Mouse (Mus musculus) mouse trophoblast stem cell (cell line): Measurements from ENCODE around the gene 9930111J21Rik1.
"Not testable (repeated sequence)": the region's sequence is repeated elsewhere in the genome, so short reads cannot be mapped to it uniquely, and the experiment has no call there.

Source experiments
- in situ Hi-C, 2 experiments: fragments of 300-500 bp; cut with MseI, MboI; formaldehyde crosslinking; loops; 2 replicates in 1 of 2; 3 replicates in 1 of 2; pipeline ENCODE4 v1.15.1; 2025

The 9930111J21Rik1 gene

GRCm38 (mm10) chr11:48923818-48924217, 55.4 kb downstream of the 9930111J21Rik1 start:
- in situ Hi-C loops = loop anchor here in 1 of 2 experiments (10.0 kb wide), 1 partner anchor 71 kb away; the partner anchor contains the start of genes Gm12185 and Tgtp1

DNA sequence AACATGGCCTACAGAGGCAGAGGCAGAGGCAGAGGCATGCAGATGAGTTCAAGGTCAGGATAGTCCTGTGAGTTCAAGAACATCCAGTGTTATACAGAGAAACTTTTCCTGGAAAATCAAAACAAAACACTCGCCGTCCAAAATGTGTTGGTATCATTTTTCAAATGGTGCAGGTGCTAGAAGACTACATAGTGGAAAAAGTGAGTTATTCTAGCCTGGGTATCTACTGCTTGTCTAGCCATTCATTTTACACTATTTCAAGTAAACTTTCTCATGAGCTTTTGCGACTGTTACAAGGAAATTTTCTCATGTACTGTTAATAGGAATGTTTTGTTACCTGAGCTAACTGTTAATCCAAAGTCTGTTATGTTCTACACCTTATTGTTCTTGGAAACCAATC, 60.8 kb downstream of the 9930111J21Rik1 start:
- in situ Hi-C loops = loop anchor here in 1 of 2 experiments (10.0 kb wide), 1 partner anchor 156 kb away; the partner anchor contains the start of gene Ifi47

DNA sequence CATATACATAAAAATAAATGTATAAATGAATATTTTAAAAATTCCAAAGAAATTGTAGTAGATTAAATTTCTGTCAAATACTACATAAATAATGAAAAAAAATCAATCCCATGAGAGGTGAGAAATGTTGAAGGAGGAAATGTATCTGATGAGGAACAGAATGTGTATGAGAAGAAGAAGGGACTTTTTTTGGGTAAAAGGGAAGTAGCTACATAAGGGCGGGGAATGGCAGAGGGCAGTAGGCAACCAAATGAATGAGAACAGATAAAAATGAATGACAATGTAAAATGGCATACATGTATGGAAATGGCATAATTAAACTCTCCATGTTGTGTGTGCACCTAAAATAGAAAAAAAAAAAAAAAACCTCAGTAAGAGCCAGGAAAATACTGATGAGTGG, 65.6 kb downstream of the 9930111J21Rik1 start:
- in situ Hi-C loops = loop anchor here in 1 of 2 experiments (10.0 kb wide), 1 partner anchor 161 kb away; the partner anchor contains the start of gene Ifi47

GRCm38 (mm10) chr11:48908459-48908858, 70.7 kb downstream of the 9930111J21Rik1 start:
- in situ Hi-C loops = no loop called here

- in situ Hi-C loops = no loop called here
Observed at GRCm38 (mm10) chr11:48902021-48902420, 77.2 kb downstream of the 9930111J21Rik1 start, which contains the start of gene Gm5431. TSS of gene Gm5431 (minus strand) at chr11:48902214.

- in situ Hi-C loops = not testable (repeated sequence)
Observed at GRCm38 (mm10) chr11:48901567-48901930, 77.6 kb downstream of the 9930111J21Rik1 start.

DNA sequence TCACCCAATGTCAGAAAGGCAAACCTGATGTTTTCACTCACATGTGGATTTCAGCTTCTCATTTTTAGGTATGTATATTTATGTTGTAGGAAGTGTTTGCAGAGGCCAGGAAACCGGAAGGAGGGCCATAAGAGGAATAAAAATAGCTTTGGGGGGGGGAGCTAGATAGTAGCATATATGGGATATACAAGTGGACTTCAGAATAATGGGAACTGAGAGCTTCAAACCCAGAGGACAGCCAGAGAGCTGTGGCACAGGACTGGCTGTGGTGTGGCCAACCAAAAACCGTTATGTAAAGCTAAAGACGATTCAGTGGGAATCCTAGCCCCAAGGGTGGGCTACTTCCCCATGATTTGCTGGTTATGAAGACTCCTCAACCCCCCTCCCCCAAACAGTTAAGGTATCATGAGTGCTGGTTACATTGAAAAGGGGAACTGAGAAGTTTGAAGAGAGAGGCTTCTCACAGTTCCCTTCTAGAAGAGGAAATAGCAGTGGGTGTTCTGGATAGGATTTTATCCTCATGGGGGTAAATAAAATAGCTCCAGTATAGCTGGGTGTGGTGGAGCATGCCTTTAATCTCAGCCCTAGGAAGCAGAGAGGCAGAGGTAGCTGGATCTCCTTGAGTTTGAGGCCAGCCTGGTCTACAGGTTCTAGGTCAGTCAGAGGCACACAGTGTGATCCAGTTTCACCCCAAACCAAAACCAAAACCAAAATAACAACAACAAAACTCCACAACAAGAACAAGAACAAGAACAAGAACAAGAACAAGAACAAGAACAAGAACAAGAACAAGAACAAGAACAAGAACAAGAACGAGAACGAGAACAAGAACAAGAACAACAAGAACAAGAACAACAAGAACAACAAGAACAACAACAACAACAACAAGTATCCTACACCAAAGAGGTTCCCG, 78.3 kb downstream of the 9930111J21Rik1 start:
- in situ Hi-C loops = not testable (repeated sequence)

GRCm38 (mm10) chr11:48898812-48899431, 80.3 kb downstream of the 9930111J21Rik1 start:
- in situ Hi-C loops = no loop called here
